Mouse (Mus musculus) ES-E14 (cell line): ENCODE data around the gene 1300017J02Rik.

Source experiments
- CHD2 ChIP-seq: IDR thresholded peaks from 2 replicates; pipeline ENCODE4 v1.6.1; 2014; ENCODE audit warnings: mild to moderate bottlenecking, low read depth, low read length, inconsistent platforms
- HCFC1 ChIP-seq: IDR thresholded peaks from 2 replicates; pipeline ENCODE4 v1.6.1; 2012; ENCODE audit warnings: low read length, inconsistent platforms, borderline replicate concordance; ENCODE audit not compliant: insufficient read depth
- ZNF384 ChIP-seq: IDR thresholded peaks from 2 replicates; pipeline ENCODE4 v1.6.1; 2012; ENCODE audit warnings: low read depth, low read length, inconsistent platforms

DNA sequence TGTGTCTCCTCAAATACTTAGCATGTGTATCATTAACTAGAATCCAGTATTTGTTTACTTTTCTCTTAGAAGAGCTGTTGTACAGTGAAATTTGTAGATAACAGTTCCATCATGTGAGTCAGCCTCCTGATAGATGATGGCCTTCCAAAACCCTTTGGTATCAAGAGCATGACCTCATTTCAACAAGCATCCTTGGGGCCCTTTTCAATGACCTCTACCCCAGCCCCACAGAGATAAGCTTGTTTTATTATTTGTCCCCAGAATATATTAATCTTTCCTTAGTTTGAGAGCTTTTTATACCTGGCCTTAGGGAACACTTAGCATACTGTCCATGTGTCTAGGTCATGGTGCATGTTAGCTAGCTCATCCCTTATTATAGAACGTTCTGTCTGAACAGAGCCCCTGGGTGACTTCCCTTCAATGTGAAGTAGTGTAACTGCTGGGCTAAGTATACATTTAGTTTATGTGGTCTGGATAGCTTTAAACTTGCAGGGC lies 43.2 kb upstream of the 1300017J02Rik start:
- TF ChIP-seq HCFC1, result no peak
- TF ChIP-seq ZNF384, result no peak
- no peak for TF ChIP-seq CHD2
